Mouse (Mus musculus) embryonic fibroblast, embryonic 13.5 days (primary cell): ENCODE measurements around the gene Pex16. TPM values are rescaled to one million over a fixed set of nuclear protein-coding genes. Genes with fewer than 3 reads are reported as not detected.

Source experiments
- H3K27ac ChIP-seq: 2 replicates; pipeline ENCODE4 v1.5.1; 2012; ENCODE audit warnings: low read length, control low read depth, inconsistent platforms; ENCODE audit not compliant: insufficient read depth
- H3K4me1 ChIP-seq: 2 replicates; pipeline ENCODE4 v1.6.1; 2011; ENCODE audit warnings: low read length; ENCODE audit not compliant: control insufficient read depth, insufficient read depth
- H3K4me3 ChIP-seq: 2 replicates; pipeline ENCODE4 v1.5.1; 2011; ENCODE audit warnings: mild to moderate bottlenecking, control low read depth, low read length; ENCODE audit not compliant: insufficient read depth
- CTCF ChIP-seq: IDR thresholded peaks from 2 replicates; pipeline ENCODE4 v1.5.1; 2011; ENCODE audit warnings: mild to moderate bottlenecking, control low read depth, low read length, moderate library complexity, borderline replicate concordance; ENCODE audit not compliant: insufficient read depth
- POLR2A ChIP-seq: IDR thresholded peaks from 2 replicates; pipeline ENCODE4 v1.6.1; 2011; ENCODE audit warnings: low read depth, mild to moderate bottlenecking, control low read depth, low read length, moderate library complexity
- polyA plus RNA-seq: library from polyadenylated mRNA; stranded (reverse); fragments of >200 nt; gene quantifications from 2 replicates; pipeline ENCODE4 v1.2.4, GENCODE M21; 2011; ENCODE audit warnings: low read depth; ENCODE audit not compliant: missing spikeins, insufficient read length

The Pex16 gene
- polyA plus RNA-seq, 1 experiment, result 6.1 TPM

- TF ChIP-seq POLR2A, result no peak
- no peak for TF ChIP-seq CTCF
- H3K27ac ChIP-seq, result no peak overlapping the region
Observed at GRCm38 (mm10) chr2:92350686-92351085, 23.8 kb upstream of the Pex16 start.

GRCm38 (mm10) chr2:92353402-92353801 lies 21.1 kb upstream of the Pex16 start:
- H3K27ac ChIP-seq, result no peak overlapping the region
- no peak for TF ChIP-seq CTCF
- no peak for TF ChIP-seq POLR2A

More at GRCm38 (mm10) chr2:92350686-92351085, 23.8 kb upstream of the Pex16 start:
- Histone ChIP-seq H3K4me1 (no peaks in the 10 kb centered on the region; the same call in 1 of the 2 replicates), H3K4me3 (no peak overlapping the region)

GRCm38 (mm10) chr2:92354224-92354623 lies 20.3 kb upstream of the Pex16 start:
- H3K4me1 ChIP-seq, result no peaks in the 10 kb centered on the region; the same call in 1 of the 2 replicates
- no peak overlapping the region for H3K4me3 ChIP-seq
- TF ChIP-seq CTCF (no peak), POLR2A (no peak)
- H3K27ac ChIP-seq, result no peak overlapping the region

More at GRCm38 (mm10) chr2:92353402-92353801, 21.1 kb upstream of the Pex16 start:
- Histone ChIP-seq H3K4me3 (no peak overlapping the region), H3K4me1 (no peaks in the 10 kb centered on the region; the same call in 1 of the 2 replicates)

GRCm38 (mm10) chr2:92359301-92359700 lies 15.2 kb upstream of the Pex16 start:
- TF ChIP-seq POLR2A (no peak), CTCF (no peak)
- no peak overlapping the region for H3K4me3 ChIP-seq
- H3K27ac ChIP-seq, result no peak overlapping the region
- H3K4me1 ChIP-seq, result no peaks in the 10 kb centered on the region; the same call in 1 of the 2 replicates

GRCm38 (mm10) chr2:92360186-92360823 lies 14.2 kb upstream of the Pex16 start:
- Histone ChIP-seq H3K27ac (no peak overlapping the region), H3K4me1 (no peaks in the 10 kb centered on the region), H3K4me3 (no peak overlapping the region)
- no peak for TF ChIP-seq CTCF
- no peak for TF ChIP-seq POLR2A

- TF ChIP-seq CTCF (no peak), POLR2A (no peak)
- H3K27ac ChIP-seq, result no peak overlapping the region
- no peaks in the 10 kb centered on the region for H3K4me1 ChIP-seq
Observed at GRCm38 (mm10) chr2:92360893-92361292, 13.6 kb upstream of the Pex16 start.

GRCm38 (mm10) chr2:92361795-92362194 lies 12.7 kb upstream of the Pex16 start:
- H3K4me1 ChIP-seq, result no peaks in the 10 kb centered on the region
- H3K27ac ChIP-seq, result no peak overlapping the region
- H3K4me3 ChIP-seq, result no peak overlapping the region
- TF ChIP-seq CTCF (no peak), POLR2A (no peak)

More at GRCm38 (mm10) chr2:92360893-92361292, 13.6 kb upstream of the Pex16 start:
- no peak overlapping the region for H3K4me3 ChIP-seq

GRCm38 (mm10) chr2:92362571-92363228 lies 11.8 kb upstream of the Pex16 start:
- no peak overlapping the region for H3K4me3 ChIP-seq
- TF ChIP-seq CTCF, result no peak
- TF ChIP-seq POLR2A, result no peak
- no peaks in the 10 kb centered on the region for H3K4me1 ChIP-seq
- no peak overlapping the region for H3K27ac ChIP-seq

GRCm38 (mm10) chr2:92364086-92364485 lies 10.4 kb upstream of the Pex16 start:
- TF ChIP-seq CTCF (no peak), POLR2A (no peak)
- H3K4me1 ChIP-seq, result no peaks in the 10 kb centered on the region
- H3K4me3 ChIP-seq, result no peak overlapping the region
- H3K27ac ChIP-seq, result no peak overlapping the region

GRCm38 (mm10) chr2:92365568-92365967 lies 8.9 kb upstream of the Pex16 start:
- TF ChIP-seq CTCF (no peak), POLR2A (no peak)
- H3K27ac ChIP-seq, result no peak overlapping the region
- H3K4me1 ChIP-seq, result no peaks in the 10 kb centered on the region
- H3K4me3 ChIP-seq, result no peak overlapping the region
